Mouse (Mus musculus) forebrain, embryonic 10.5 days (tissue): ENCODE results near the gene Sv2b. TPM values are rescaled to one million over a fixed set of nuclear protein-coding genes. Genes with fewer than 3 reads are reported as not detected.

Experiments used
- DNase-seq: peaks from one replicate; pipeline ENCODE4 v3.0.0-alpha.2; 2017; ENCODE audit warnings: low spot score; ENCODE audit errors: extremely low spot score
- H3K27ac ChIP-seq: fragments of 300-500 bp; sonication (generic); 2 replicates; pipeline ENCODE4 v1.5.1; 2016; ENCODE audit warnings: mild to moderate bottlenecking
- H3K27me3 ChIP-seq: fragments of 300-500 bp; sonication (generic); 2 replicates; pipeline ENCODE4 v1.6.1; 2016; ENCODE audit warnings: mild to moderate bottlenecking; ENCODE audit not compliant: poor library complexity, severe bottlenecking
- H3K36me3 ChIP-seq: fragments of 300-500 bp; sonication (generic); replicated peaks from 2 replicates; pipeline ENCODE4 v1.6.1; 2016; ENCODE audit warnings: mild to moderate bottlenecking, moderate library complexity
- H3K4me1 ChIP-seq: fragments of 300-500 bp; sonication (generic); 2 replicates; pipeline ENCODE4 v1.6.1; 2016
- H3K4me3 ChIP-seq: fragments of 300-500 bp; sonication (generic); 2 replicates; pipeline ENCODE4 v1.5.1; 2016; ENCODE audit warnings: mild to moderate bottlenecking, moderate library complexity
- H3K9me3 ChIP-seq: fragments of 300-500 bp; sonication (generic); 2 replicates; pipeline ENCODE4 v1.6.1; 2016; ENCODE audit warnings: mild to moderate bottlenecking, moderate library complexity
- WGBS: fragments of 180-500 bp; shearing (Covaris S2); methylation state at CpG from one replicate; pipeline ENCODE4 v1.1.7; 2016; 5-methylcytosine and 5-hydroxymethylcytosine counted together
- polyA plus RNA-seq: library from polyadenylated mRNA; unstranded; fragments of >200 nt; fragmentation: Nextera tagmentation; extraction: Ambion mirVana; gene quantifications from 2 replicates; pipeline ENCODE4 v1.2.1, GENCODE M21; 2016

The Sv2b gene
- polyA plus RNA-seq, 1 experiment from 2014 or later = 1.1 TPM

- no peak overlapping the region for H3K27ac ChIP-seq
- H3K4me1 ChIP-seq = no peaks in the 10 kb centered on the region
- no peaks in the 10 kb centered on the region for H3K9me3 ChIP-seq
- no peaks in the 10 kb centered on the region for H3K27me3 ChIP-seq
- no peaks in the 10 kb centered on the region for H3K36me3 ChIP-seq
- no peak for DNase-seq
- 82% methylated on average over 3 of the region's 3 CpGs for WGBS
- H3K4me3 ChIP-seq = no peak overlapping the region
These were observed 134.0 kb downstream of the Sv2b start for GRCm38 (mm10) chr7:75175042-75175441.

- no peaks in the 10 kb centered on the region for H3K27me3 ChIP-seq
- WGBS = 89% methylated on average over 3 of the region's 3 CpGs
These were observed 141.6 kb downstream of the Sv2b start for GRCm38 (mm10) chr7:75167481-75167880.

GRCm38 (mm10) chr7:75147174-75147573 lies 161.9 kb downstream of the Sv2b start:
- Histone ChIP-seq H3K27me3 (peaks cover 9% of the 10 kb centered on the region; the same call in 1 of the 2 replicates), H3K9me3 (no peaks in the 10 kb centered on the region), H3K27ac (no peak overlapping the region), H3K36me3 (no peaks in the 10 kb centered on the region), H3K4me1 (peaks cover 4% of the 10 kb centered on the region), H3K4me3 (no peak overlapping the region)
- no peak for DNase-seq
- 100% methylated on average over 1 of the region's 1 CpGs for WGBS

More at GRCm38 (mm10) chr7:75167481-75167880, 141.6 kb downstream of the Sv2b start:
- 0 out of 2 replicates have a peak, but pooled peaks cover 3% of the 10 kb centered on the region for H3K9me3 ChIP-seq
- H3K27ac ChIP-seq = no peak overlapping the region
- no peak overlapping the region for H3K4me3 ChIP-seq
- DNase-seq = no peak
- H3K4me1 ChIP-seq = no peaks in the 10 kb centered on the region
- no peaks in the 10 kb centered on the region for H3K36me3 ChIP-seq

GRCm38 (mm10) chr7:75142800-75143199 lies 166.3 kb downstream of the Sv2b start:
- DNase-seq = no peak
- Histone ChIP-seq H3K36me3 (no peaks in the 10 kb centered on the region), H3K4me3 (no peak overlapping the region), H3K27me3 (peaks cover 22% of the 10 kb centered on the region), H3K9me3 (no peaks in the 10 kb centered on the region), H3K4me1 (peaks cover 19% of the 10 kb centered on the region), H3K27ac (no peak overlapping the region)
- WGBS = 38% methylated on average over 2 of the region's 2 CpGs

GRCm38 (mm10) chr7:75141919-75142700 lies 167.0 kb downstream of the Sv2b start:
- peak overlapping the region; percentile 59; the same call in 1 of the 2 replicates for H3K27ac ChIP-seq
- H3K27me3 ChIP-seq = peaks cover 22% of the 10 kb centered on the region
- WGBS = 6% methylated on average over 17 of the region's 17 CpGs

GRCm38 (mm10) chr7:75139306-75139705 lies 169.8 kb downstream of the Sv2b start:
- WGBS = 85% methylated on average over 2 of the region's 2 CpGs
- peaks cover 22% of the 10 kb centered on the region for H3K27me3 ChIP-seq
- no peak for DNase-seq
- no peak overlapping the region for H3K27ac ChIP-seq
- H3K9me3 ChIP-seq = no peaks in the 10 kb centered on the region
- H3K4me1 ChIP-seq = peaks cover 28% of the 10 kb centered on the region
- H3K4me3 ChIP-seq = no peak overlapping the region
- no peaks in the 10 kb centered on the region for H3K36me3 ChIP-seq

More at GRCm38 (mm10) chr7:75141919-75142700, 167.0 kb downstream of the Sv2b start:
- peak; percentile 37 for DNase-seq
- peak overlapping the region; percentile 46 for H3K4me3 ChIP-seq
- no peaks in the 10 kb centered on the region for H3K36me3 ChIP-seq
- H3K4me1 ChIP-seq = peaks cover 19% of the 10 kb centered on the region
- no peaks in the 10 kb centered on the region for H3K9me3 ChIP-seq

GRCm38 (mm10) chr7:75134710-75135617 lies 174.1 kb downstream of the Sv2b start:
- WGBS = 32% methylated on average over 15 of the region's 15 CpGs
- Histone ChIP-seq H3K36me3 (no peaks in the 10 kb centered on the region), H3K4me1 (peaks cover 16% of the 10 kb centered on the region), H3K4me3 (no peak overlapping the region), H3K27ac (no peak overlapping the region), H3K27me3 (peaks cover 4% of the 10 kb centered on the region; the same call in 1 of the 2 replicates), H3K9me3 (no peaks in the 10 kb centered on the region)
- peak; percentile 43 for DNase-seq

- no peaks in the 10 kb centered on the region for H3K9me3 ChIP-seq
- no peaks in the 10 kb centered on the region for H3K27me3 ChIP-seq
- DNase-seq = no peak
- 90% methylated on average over 4 of the region's 4 CpGs for WGBS
- H3K4me3 ChIP-seq = no peak overlapping the region
- H3K27ac ChIP-seq = no peak overlapping the region
- H3K36me3 ChIP-seq = no peaks in the 10 kb centered on the region
- H3K4me1 ChIP-seq = peaks cover 4% of the 10 kb centered on the region
These were observed 181.0 kb downstream of the Sv2b start for GRCm38 (mm10) chr7:75128036-75128435.

GRCm38 (mm10) chr7:75124067-75124466 lies 185.0 kb downstream of the Sv2b start:
- no peaks in the 10 kb centered on the region for H3K27me3 ChIP-seq
- H3K9me3 ChIP-seq = no peaks in the 10 kb centered on the region
- no peak overlapping the region for H3K4me3 ChIP-seq
- peaks cover 4% of the 10 kb centered on the region for H3K4me1 ChIP-seq
- H3K27ac ChIP-seq = no peak overlapping the region
- no peaks in the 10 kb centered on the region for H3K36me3 ChIP-seq
- WGBS = 87% methylated on average over 5 of the region's 5 CpGs
- no peak for DNase-seq

- H3K4me3 ChIP-seq = peak overlapping the region; percentile 38
- peak overlapping the region; percentile 70 for H3K27ac ChIP-seq
- no peaks in the 10 kb centered on the region for H3K27me3 ChIP-seq
- no peaks in the 10 kb centered on the region for H3K4me1 ChIP-seq
- no peaks in the 10 kb centered on the region for H3K36me3 ChIP-seq
- WGBS = 50% methylated on average over 7 of the region's 7 CpGs
- H3K9me3 ChIP-seq = no peaks in the 10 kb centered on the region
- DNase-seq = no peak
These were observed 190.9 kb downstream of the Sv2b start for GRCm38 (mm10) chr7:75118022-75118673.

- Histone ChIP-seq H3K27me3 (no peaks in the 10 kb centered on the region), H3K36me3 (no peaks in the 10 kb centered on the region), H3K9me3 (no peaks in the 10 kb centered on the region), H3K27ac (no peak overlapping the region), H3K4me1 (no peaks in the 10 kb centered on the region), H3K4me3 (no peak overlapping the region)
- 15% methylated on average over 6 of the region's 6 CpGs for WGBS
- DNase-seq = no peak
These were observed 198.4 kb downstream of the Sv2b start for GRCm38 (mm10) chr7:75110689-75111088.

GRCm38 (mm10) chr7:75107441-75107840 lies 201.6 kb downstream of the Sv2b start:
- Histone ChIP-seq H3K4me1 (no peaks in the 10 kb centered on the region), H3K27ac (no peak overlapping the region), H3K36me3 (no peaks in the 10 kb centered on the region), H3K27me3 (no peaks in the 10 kb centered on the region), H3K9me3 (no peaks in the 10 kb centered on the region), H3K4me3 (no peak overlapping the region)
- peak; percentile 27 for DNase-seq
